Mouse (Mus musculus) CH12.LX (cell line): Measurements from ENCODE around the gene Wdr5.

ENCODE experiments used
- CTCF ChIP-seq, 2 experiments: IDR thresholded peaks in 1 of 2; conservative IDR thresholded peaks in 1 of 2; 2 replicates each; pipeline ENCODE4 v1.5.1; 2011 to 2012; ENCODE audit warnings: low read depth in 2 of 2, low read length in 2 of 2, improper control_type of control experiment in 1 of 2, inconsistent platforms in 1 of 2, mild to moderate bottlenecking in 1 of 2, moderate library complexity in 1 of 2
- E2F4 ChIP-seq: IDR thresholded peaks from 2 replicates; pipeline ENCODE4 v1.6.1; 2011; ENCODE audit warnings: low read depth, low read length, improper control_type of control experiment; ENCODE audit not compliant: insufficient replicate concordance
- HCFC1 ChIP-seq: IDR thresholded peaks from 2 replicates; pipeline ENCODE4 v1.6.1; 2012; ENCODE audit warnings: low read depth, mild to moderate bottlenecking, inconsistent platforms, low read length, improper control_type of control experiment
- IRF4 ChIP-seq: IDR thresholded peaks from 2 replicates; pipeline ENCODE4 v1.6.1; 2014; ENCODE audit warnings: low read depth, mild to moderate bottlenecking, inconsistent platforms, low read length, improper control_type of control experiment
- POLR2A ChIP-seq: IDR thresholded peaks from 2 replicates; pipeline ENCODE4 v1.6.1; 2011; ENCODE audit warnings: low read depth, mild to moderate bottlenecking, improper control_type of control experiment, low read length
- ZKSCAN1 ChIP-seq: IDR thresholded peaks from 2 replicates; pipeline ENCODE4 v1.6.1; 2012; ENCODE audit warnings: low read depth, inconsistent platforms, low read length, improper control_type of control experiment, borderline replicate concordance
- ZMIZ1 ChIP-seq: IDR thresholded peaks from 2 replicates; pipeline ENCODE4 v1.6.1; 2012; ENCODE audit warnings: low read depth, mild to moderate bottlenecking, inconsistent platforms, low read length, improper control_type of control experiment

- TF ChIP-seq E2F4 (no peak), CTCF (conservative IDR thresholded peaks at IDR 0.05 in 1 of 2, IDR thresholded peaks at IDR 0.05 in 1 of 2; ENCODE audit: low read depth in 2 of 2, low read length in 2 of 2) (no peak), POLR2A (no peak), HCFC1 (no peak), ZMIZ1 (no peak), ZKSCAN1 (no peak), IRF4 (no peak)
Measured at GRCm38 (mm10) chr2:27474621-27475484, 40.1 kb upstream of the Wdr5 start.
